Mouse (Mus musculus) CH12.LX (cell line): ENCODE results near the gene Sept9.

Experiments used
- CTCF ChIP-seq, 2 experiments: IDR thresholded peaks in 1 of 2; conservative IDR thresholded peaks in 1 of 2; 2 replicates each; pipeline ENCODE4 v1.5.1; 2011 to 2012; ENCODE audit warnings: low read depth in 2 of 2, low read length in 2 of 2, improper control_type of control experiment in 1 of 2, inconsistent platforms in 1 of 2, mild to moderate bottlenecking in 1 of 2, moderate library complexity in 1 of 2
- JUND ChIP-seq: conservative IDR thresholded peaks from 2 replicates; pipeline ENCODE4 v1.6.1; 2011; ENCODE audit warnings: low read depth, low read length, improper control_type of control experiment
- MAFK ChIP-seq: IDR thresholded peaks from 2 replicates; pipeline ENCODE4 v1.6.1; 2011; ENCODE audit warnings: low read length, improper control_type of control experiment; ENCODE audit not compliant: insufficient replicate concordance

DNA sequence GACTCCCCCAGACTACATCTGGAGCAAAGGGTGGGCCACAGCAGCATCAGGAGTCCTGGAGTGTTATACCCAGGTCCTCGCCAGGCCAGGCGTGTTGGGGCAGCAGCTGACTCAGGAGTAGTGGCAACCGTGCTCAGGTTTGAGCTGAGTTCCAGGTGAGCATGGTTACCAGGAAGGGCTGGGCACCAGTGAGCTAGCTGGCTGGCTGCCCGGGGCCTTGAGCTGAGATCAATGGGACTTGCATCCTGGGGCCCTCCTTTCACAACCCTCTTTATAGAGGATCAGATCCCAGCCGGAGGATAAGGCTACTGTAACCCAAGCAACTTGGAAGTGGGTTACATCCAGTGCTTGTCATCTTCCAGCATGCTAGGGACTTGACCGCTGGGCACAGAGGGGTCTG, 5.6 kb downstream of the Sept9 start:
- no peak for TF ChIP-seq JUND
- no peak for TF ChIP-seq MAFK
- TF ChIP-seq CTCF (conservative IDR thresholded peaks at IDR 0.05 in 1 of 2, IDR thresholded peaks at IDR 0.05 in 1 of 2; ENCODE audit: low read depth in 2 of 2, low read length in 2 of 2), result no peak
